Mouse (Mus musculus) ovary, postnatal 10 days (tissue): Measurements from ENCODE around the gene Pygl.
"Not testable (repeated sequence)": the region's sequence is repeated elsewhere in the genome, so short reads cannot be mapped to it uniquely, and the experiment has no call there.

Experiments
- DNase-seq: peaks from one replicate; pipeline ENCODE4 v3.0.0; 2022; ENCODE audit warnings: low spot score

Pygl gene

DNA sequence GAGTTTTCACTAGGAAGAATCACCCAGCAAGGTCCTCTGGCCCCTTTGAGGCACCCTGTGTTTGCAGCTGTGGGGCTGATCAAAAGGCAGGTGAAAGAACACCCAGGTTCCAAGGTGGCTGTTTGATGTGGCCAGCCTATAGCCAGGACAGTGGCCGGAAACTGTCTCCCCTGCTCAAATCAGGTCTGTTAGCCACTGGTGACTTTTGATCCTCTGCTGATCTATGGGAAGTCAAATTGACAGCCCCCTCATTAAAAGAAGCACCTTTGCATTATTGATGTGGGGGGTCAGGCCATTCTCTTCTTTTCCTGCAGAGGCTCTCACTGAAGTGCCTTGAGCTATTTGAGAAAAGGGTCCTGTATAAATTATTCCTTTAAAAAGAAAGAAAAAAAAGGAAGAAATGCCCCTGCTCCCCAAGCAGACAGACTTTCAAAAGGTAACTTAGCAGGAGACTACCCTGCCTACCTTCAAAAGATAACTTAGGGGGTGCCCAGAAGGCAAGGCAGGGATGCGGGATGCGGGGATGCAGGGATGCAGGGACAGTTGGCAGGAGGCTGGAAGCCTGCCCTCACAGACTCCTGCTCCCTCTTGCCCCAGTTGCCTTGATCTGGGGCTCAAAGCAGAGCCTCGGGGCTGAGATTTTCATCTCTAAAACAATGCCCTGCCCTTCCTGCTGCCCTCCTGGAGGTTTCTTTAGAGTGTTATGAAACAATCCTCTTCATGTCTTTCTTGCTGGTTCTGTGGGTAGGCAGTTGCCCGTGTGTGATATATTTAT is 73.8 kb downstream of the Pygl start:
- no peak for DNase-seq

DNA sequence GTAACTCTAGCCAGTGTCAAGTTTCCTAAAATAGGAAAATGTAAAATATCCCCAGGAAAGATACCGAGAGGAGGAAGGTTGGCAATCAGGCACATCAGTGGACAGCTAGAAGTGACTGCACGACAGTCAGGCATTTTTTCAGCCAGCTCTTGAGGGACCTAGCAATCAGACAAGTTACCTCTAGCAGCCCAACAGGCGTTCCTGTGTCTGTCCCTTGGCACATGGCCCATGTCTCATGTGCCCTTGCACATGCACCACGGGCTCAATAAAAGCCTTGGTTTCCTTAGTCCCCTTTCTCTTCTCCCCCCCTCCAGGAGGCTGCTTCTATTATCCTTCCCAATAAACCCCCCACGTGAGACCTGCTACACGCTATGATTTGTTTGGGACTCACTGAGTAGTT is 75.1 kb downstream of the Pygl start:
- DNase-seq = no peak

DNA sequence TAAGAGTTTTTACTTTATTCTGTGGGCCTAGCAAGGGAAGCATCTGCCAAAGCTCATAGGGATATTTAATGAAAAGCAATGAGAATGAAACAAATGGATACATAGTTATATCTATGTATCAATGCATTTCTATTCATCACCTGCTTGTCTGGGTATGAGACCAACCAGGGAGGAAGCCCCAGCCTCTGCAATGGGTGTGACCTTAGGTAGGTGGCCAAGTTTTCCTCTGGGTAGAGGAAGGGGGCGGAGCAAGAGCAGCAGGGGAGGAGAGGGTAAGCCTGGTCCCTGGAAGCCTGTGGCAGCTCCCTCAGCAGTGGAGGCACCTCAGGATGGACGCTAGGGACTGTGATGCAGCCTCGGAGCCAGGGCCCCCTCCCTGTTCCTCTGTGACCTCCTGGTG is 77.4 kb downstream of the Pygl start, which contains the start of gene Abhd12b:
TSS of gene Abhd12b (plus strand) at position 301 of the 400 bp plus-strand sequence.
- DNase-seq = no peak

DNA sequence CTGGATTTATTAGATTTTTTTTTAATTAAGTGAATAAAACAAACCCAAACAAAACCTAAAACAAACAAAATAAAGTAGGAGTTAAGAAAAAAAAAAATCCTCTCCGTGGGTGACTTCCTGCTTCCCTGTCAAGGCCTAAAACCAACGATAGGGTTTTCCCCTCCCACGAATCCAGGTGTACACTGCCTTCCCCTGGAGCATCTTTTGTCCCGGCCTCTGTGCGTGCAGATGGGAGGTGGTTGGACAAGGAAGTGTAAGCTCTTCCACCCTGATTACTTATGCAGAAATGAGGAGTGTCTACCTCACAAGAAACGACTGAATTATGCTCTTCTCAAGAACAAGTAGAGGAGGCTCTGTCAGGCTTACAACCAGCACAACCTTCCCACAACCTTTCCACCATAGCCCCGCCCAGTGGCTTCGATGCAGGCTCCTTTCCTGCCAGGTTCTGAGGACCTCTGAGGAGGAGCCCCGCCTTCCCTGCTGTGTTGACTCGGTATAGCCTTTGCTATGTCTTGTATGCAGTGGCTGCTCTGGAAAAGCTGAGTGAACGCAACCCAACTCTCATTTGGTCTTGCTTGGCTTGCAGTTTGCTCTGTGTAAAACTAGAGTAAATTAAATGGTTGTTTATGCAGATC is 82.5 kb downstream of the Pygl start:
- no peak for DNase-seq

DNA sequence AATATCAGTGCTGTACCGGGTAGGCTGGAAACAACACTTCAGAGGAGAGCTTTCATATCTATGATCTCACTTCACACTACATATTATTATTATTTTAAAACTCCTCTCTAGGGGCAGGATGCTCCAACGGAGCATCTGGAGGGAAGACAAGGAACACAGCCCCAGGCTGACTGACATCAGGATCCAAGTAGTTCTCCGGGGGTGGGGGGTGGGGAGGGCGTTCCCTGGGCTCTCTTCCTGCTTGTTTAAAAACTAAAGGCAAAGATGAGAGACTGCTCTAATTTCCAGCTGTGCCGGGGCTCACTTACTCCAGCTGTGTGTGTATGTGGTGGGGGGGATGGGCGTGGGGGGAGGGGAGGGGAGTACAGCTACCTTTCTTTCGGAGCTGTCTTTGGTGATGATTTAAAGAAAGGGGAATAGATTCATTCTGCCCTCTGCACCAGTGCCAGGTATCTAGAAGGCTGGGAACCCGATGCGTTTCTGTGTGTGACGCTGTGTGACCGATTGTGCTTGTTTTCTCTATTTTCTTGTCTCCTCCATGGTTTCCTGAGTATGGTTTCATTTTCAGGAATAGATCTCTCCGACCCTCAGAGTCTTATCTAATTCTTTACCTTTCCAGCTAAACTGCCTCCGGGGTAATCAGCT is 83.2 kb downstream of the Pygl start:
- no peak for DNase-seq

DNA sequence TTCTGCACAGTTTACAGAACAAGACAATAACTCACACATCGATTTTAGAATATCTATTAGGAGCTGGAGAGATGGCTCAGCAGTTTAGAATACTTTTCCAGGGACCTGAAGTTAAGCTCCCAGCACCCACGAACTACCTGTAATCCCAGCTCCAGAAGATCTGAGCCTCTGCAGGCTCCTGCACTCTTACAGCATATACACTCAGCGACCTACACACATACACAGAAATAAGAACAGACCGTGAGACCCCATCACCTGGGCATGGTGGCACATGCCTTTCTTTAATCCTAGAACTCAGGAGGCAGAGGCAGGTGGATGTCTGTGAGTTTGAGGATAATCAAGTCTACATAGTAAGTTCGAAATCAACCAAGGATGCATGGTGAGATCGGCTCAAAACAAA is 85.7 kb downstream of the Pygl start:
- DNase-seq = no peak

DNA sequence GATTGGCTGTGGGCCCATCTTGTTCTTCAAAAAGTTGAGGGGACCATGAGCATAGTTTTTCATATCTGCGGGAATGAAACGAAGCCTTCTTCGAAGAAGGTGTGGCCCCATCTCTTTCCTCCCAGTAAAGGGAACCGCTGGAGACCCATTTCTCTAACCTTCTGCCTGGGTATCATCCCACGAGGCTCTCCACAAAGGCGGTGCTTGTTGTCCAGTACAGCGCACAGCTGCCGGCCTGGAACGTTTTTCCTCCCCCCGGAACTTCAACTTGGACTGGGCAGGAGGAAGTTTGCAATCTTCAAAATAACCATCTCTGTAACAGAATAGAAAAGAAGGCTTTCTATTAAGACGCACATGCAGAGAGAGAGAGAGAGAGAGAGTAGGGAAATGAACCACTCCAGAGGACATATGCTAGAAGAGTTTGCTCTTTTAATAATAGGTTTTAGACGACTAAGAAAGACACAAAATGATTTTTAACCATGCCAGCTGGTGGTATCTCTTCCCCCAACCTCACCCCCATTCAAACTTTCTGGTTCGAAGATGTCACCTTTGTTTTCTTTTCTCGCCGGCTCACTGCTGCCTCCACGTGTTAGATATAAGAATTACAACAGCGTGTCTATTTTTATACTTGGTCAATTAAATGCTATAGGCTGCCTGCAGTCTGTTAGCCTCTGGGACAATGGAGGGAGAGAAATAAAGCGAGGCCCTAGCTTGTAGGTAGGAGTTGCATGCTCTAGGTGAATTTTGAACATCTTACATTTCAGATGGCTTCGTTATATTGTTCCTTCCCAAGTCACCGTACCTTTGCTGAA is 86.4 kb downstream of the Pygl start:
- no peak for DNase-seq

DNA sequence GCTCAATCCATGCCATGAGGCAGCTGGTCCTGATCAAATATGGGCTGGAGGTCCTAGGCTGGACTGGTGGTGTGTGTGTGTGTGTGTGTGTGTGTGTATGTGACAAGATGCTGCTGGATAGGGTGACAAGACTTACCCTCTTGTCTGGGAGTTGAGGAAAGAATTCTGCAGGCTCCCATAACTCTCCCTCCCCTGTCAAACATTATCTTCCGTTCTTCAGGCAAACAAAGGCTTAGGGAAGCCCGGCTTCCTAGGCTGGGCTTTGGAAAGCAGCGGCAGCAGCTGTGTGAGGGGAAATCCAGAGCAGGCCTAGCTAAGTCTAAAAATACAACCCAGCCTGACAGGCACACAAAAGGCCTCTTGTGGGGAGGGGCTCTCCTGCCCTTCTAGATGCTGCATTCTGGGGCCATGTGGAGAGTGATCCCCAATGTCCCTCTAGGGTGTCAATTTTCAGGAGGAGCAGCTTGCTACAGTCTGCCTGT is 87.1 kb downstream of the Pygl start:
- not testable (repeated sequence) for DNase-seq

DNA sequence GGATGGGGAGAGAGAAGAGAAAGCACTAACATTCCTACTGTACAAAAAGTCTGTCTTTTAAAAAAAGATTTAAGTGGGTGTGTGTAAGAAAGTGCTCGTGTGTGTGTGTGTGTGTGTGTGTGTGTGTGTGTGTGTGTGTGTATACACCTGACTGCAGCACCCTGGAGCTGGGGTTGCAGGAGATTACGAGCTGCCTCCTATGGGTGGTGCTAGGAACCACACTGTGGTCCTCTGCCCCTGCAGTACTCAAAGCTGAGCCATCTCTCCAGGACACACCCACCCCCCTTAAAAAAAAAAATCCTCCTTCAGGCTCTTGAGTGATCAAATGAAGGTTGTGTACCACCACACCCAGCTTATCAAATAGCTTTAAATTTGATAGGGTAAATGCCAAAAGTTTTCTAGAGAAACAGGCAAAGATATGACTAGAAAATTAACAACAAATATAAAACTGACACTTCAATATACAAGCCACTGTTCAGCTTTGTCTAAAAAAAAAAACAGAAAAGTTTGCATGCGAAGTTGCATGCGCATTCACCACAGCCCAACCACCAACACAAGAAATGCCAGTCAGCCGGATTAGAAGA is 90.2 kb downstream of the Pygl start:
- no peak for DNase-seq
